Mouse (Mus musculus) liver, embryonic 12.5 days (tissue): ENCODE data around the gene Msl1. TPM values are rescaled to one million over a fixed set of nuclear protein-coding genes. Genes with fewer than 3 reads are reported as not detected.

ENCODE experiments used
- ATAC-seq: fragments of 200-750 bp; cut with Nextera tagmentation; 2 replicates; pipeline ENCODE4 v1.8.0; 2017; ENCODE audit warnings: moderate number of reproducible peaks, mild to moderate bottlenecking, moderate library complexity
- H3K27ac ChIP-seq: fragments of 300-500 bp; sonication (generic); 2 replicates; pipeline ENCODE4 v1.5.1; 2016; ENCODE audit warnings: mild to moderate bottlenecking
- H3K27me3 ChIP-seq: fragments of 300-500 bp; sonication (generic); replicated peaks from 2 replicates; pipeline ENCODE4 v1.6.1; 2016; ENCODE audit warnings: mild to moderate bottlenecking, moderate library complexity
- H3K36me3 ChIP-seq: fragments of 300-500 bp; sonication (generic); 2 replicates; pipeline ENCODE4 v1.6.1; 2016; ENCODE audit warnings: mild to moderate bottlenecking, moderate library complexity
- H3K4me1 ChIP-seq: fragments of 300-500 bp; sonication (generic); 2 replicates; pipeline ENCODE4 v1.6.1; 2016
- H3K4me2 ChIP-seq: fragments of 300-500 bp; sonication (generic); 2 replicates; pipeline ENCODE4 v1.6.1; 2016; ENCODE audit warnings: mild to moderate bottlenecking, moderate library complexity
- H3K4me3 ChIP-seq: fragments of 300-500 bp; sonication (generic); 2 replicates; pipeline ENCODE4 v1.5.1; 2016; ENCODE audit warnings: mild to moderate bottlenecking, moderate library complexity
- H3K9ac ChIP-seq: fragments of 300-500 bp; sonication (generic); 2 replicates; pipeline ENCODE4 v1.6.1; 2016; ENCODE audit warnings: mild to moderate bottlenecking, moderate library complexity
- H3K9me3 ChIP-seq: fragments of 300-500 bp; sonication (generic); replicated peaks from 2 replicates; pipeline ENCODE4 v1.6.1; 2016; ENCODE audit warnings: mild to moderate bottlenecking, moderate library complexity
- WGBS: fragments of 180-500 bp; shearing (Covaris S2); methylation state at CpG from one replicate; pipeline ENCODE4 v1.1.7; 2016; ENCODE audit not compliant: insufficient replicate concordance; 5-methylcytosine and 5-hydroxymethylcytosine counted together
- polyA plus RNA-seq: library from polyadenylated mRNA; unstranded; fragments of >200 nt; fragmentation: Nextera tagmentation; extraction: Ambion mirVana; gene quantifications from 2 replicates; pipeline ENCODE4 v1.2.1, GENCODE M21; 2016

Gene Msl1
- polyA plus RNA-seq, 1 experiment from 2014 or later = 11.5 TPM

GRCm38 (mm10) chr11:98785214-98785613, 10.1 kb upstream of the Msl1 start:
- no peak overlapping the region for H3K9ac ChIP-seq
- H3K27me3 ChIP-seq = no peaks in the 10 kb centered on the region
- ATAC-seq = no peak
- no peaks in the 10 kb centered on the region for H3K36me3 ChIP-seq
- no peaks in the 10 kb centered on the region for H3K9me3 ChIP-seq
- H3K4me3 ChIP-seq = no peak overlapping the region
- H3K4me2 ChIP-seq = no peak overlapping the region
- peak overlapping the region; percentile 66 for H3K27ac ChIP-seq
- WGBS = 63% methylated on average over 10 of the region's 10 CpGs
- peaks cover 86% of the 10 kb centered on the region for H3K4me1 ChIP-seq

- H3K4me2 ChIP-seq = peak overlapping the region; percentile 60
- 6% methylated on average over 12 of the region's 12 CpGs for WGBS
- no peaks in the 10 kb centered on the region for H3K36me3 ChIP-seq
- no peaks in the 10 kb centered on the region for H3K9me3 ChIP-seq
- ATAC-seq = no peak
- no peaks in the 10 kb centered on the region for H3K27me3 ChIP-seq
- H3K9ac ChIP-seq = no peak overlapping the region; the same call in 1 of the 2 replicates
- 0 out of 2 replicates have a peak overlapping the region, but pooled peaks have one; percentile 18 for H3K4me3 ChIP-seq
- peaks cover 92% of the 10 kb centered on the region for H3K4me1 ChIP-seq
- peak overlapping the region; percentile 66 for H3K27ac ChIP-seq
Observed at GRCm38 (mm10) chr11:98785772-98786281, 9.5 kb upstream of the Msl1 start.

- ATAC-seq = peak; percentile 35
- H3K36me3 ChIP-seq = no peaks in the 10 kb centered on the region
- H3K27ac ChIP-seq = peak overlapping the region; percentile 66
- no peaks in the 10 kb centered on the region for H3K27me3 ChIP-seq
- peak overlapping the region; percentile 32 for H3K9ac ChIP-seq
- WGBS = 3% methylated on average over 14 of the region's 15 CpGs
- peaks cover 97% of the 10 kb centered on the region for H3K4me1 ChIP-seq
- H3K9me3 ChIP-seq = no peaks in the 10 kb centered on the region
- peak overlapping the region; percentile 60 for H3K4me2 ChIP-seq
- H3K4me3 ChIP-seq = peak overlapping the region; percentile 18
Observed at GRCm38 (mm10) chr11:98786359-98787214, 8.7 kb upstream of the Msl1 start.

DNA sequence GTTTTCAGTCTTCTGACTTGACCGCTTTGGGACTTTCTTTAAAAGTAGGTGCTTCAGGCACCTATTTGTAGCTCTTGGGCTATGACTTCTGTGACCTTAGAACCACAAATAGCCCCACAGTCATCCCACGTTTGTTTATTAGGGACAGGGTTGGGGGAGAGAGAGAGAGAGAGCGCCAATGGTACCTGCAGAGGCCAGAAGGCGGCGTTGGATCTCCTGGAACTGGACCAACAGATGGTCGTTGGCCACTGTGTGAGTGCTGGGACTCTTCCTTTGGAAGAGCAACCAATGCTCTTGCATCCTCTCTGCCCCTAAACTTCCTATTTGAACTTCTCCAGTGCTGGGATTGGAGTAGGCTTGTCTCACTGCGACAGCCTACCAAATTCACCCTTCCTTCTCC, 8.1 kb upstream of the Msl1 start:
- peak overlapping the region; percentile 60; the same call in 1 of the 2 replicates for H3K4me2 ChIP-seq
- 33% methylated on average over 7 of the region's 7 CpGs for WGBS

DNA sequence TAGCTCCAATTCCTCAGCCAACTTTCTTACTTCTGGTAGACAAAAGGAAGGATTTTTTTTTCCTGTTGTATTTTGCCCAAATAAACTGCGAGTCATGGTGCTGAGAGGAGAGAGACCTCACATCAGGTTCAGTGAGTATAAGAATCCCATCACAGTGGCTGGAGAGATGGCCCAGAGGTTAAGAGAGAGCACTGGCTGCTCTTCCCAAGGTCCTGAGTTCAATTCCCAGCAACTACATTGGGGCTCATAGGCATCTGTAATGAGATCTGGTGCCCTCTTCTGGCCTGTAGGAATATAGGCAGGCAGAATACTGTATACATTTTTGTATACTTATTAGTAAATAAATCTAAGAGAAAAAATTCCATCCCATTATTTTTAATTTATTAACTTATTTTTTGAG, 7.6 kb upstream of the Msl1 start:
- WGBS = 94% methylated on average over 1 of the region's 1 CpGs
- no peak for ATAC-seq
- peak overlapping the region; percentile 66; the same call in 1 of the 2 replicates for H3K27ac ChIP-seq

More for the DNA sequence above, 8.1 kb upstream of the Msl1 start:
- Histone ChIP-seq H3K4me3 (peak overlapping the region; percentile 18; the same call in 1 of the 2 replicates), H3K9ac (no peak overlapping the region), H3K36me3 (no peaks in the 10 kb centered on the region), H3K27me3 (no peaks in the 10 kb centered on the region), H3K27ac (peak overlapping the region; percentile 66), H3K9me3 (no peaks in the 10 kb centered on the region), H3K4me1 (peaks cover 97% of the 10 kb centered on the region)
- no peak for ATAC-seq

DNA sequence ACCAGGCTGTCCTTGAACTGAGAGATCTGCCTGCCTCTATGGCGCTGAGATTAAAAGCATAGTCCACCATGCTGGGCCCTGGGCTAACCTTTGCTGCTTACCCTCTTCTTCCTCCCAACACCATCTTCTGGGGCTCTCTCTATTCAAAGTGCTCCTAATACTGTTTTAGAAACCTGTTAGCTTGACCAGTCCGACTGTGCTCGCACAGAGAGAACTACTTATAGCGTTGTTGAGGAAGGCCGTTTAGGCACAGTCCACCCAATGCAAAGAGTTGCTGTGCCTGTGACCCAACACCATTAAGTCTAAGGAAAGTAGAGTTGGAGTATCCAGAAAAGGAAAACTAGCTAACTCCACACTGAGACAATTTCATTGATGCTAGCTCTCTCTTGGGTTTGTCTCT, 7.2 kb upstream of the Msl1 start:
- H3K4me1 ChIP-seq = peaks cover 92% of the 10 kb centered on the region
- no peaks in the 10 kb centered on the region for H3K27me3 ChIP-seq
- peak overlapping the region; percentile 66; the same call in 1 of the 2 replicates for H3K4me3 ChIP-seq
- peak overlapping the region; percentile 78; the same call in 1 of the 2 replicates for H3K9ac ChIP-seq
- 93% methylated on average over 5 of the region's 5 CpGs for WGBS
- no peaks in the 10 kb centered on the region for H3K9me3 ChIP-seq
- peak overlapping the region; percentile 78 for H3K27ac ChIP-seq
- peak overlapping the region; percentile 94 for H3K4me2 ChIP-seq
- ATAC-seq = no peak
- no peaks in the 10 kb centered on the region for H3K36me3 ChIP-seq

More for the DNA sequence above, 7.6 kb upstream of the Msl1 start:
- Histone ChIP-seq H3K4me2 (no peak overlapping the region), H3K9me3 (no peaks in the 10 kb centered on the region), H3K4me1 (peaks cover 97% of the 10 kb centered on the region), H3K36me3 (no peaks in the 10 kb centered on the region), H3K4me3 (no peak overlapping the region), H3K27me3 (no peaks in the 10 kb centered on the region), H3K9ac (no peak overlapping the region)

DNA sequence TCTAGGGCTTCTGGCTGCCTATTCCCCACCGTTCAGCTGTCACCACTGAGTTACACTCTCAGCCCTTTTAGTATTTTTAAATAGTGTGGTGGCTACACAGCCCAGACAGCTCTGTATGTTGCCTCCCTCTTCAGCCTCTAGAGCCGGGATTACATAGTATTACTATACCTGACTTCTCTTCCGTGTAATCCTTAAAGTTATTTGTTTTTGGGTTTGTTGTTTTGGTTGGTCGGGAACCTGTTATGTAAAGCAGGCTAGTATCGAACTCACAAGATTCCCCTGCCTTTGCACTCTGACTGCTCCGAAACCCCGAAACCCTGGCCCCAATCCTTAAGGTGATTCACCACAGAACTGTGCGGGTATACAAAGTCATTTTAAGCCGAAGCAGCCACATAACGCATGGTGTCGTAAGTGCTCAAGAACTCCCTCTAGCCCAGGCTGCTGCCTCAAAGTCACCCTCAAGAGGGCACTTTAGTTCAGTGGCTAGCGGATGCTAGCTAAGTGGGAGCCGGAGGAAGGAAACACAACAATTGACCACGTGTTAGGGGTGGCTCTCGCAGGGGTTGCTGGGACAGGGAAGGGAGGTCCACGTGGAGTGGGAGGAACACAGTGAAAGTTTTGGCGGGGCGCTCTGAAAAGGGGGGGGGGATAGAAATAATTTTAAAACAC, 6.6 kb upstream of the Msl1 start:
- Histone ChIP-seq H3K4me1 (peaks cover 90% of the 10 kb centered on the region), H3K27me3 (no peaks in the 10 kb centered on the region), H3K36me3 (no peaks in the 10 kb centered on the region), H3K9me3 (no peaks in the 10 kb centered on the region), H3K4me2 (peak overlapping the region; percentile 94), H3K9ac (peak overlapping the region; percentile 78), H3K27ac (peak overlapping the region; percentile 78), H3K4me3 (peak overlapping the region; percentile 66)
- ATAC-seq = peak; percentile 82
- 11% methylated on average over 17 of the region's 18 CpGs for whole genome bisulfite sequencing

DNA sequence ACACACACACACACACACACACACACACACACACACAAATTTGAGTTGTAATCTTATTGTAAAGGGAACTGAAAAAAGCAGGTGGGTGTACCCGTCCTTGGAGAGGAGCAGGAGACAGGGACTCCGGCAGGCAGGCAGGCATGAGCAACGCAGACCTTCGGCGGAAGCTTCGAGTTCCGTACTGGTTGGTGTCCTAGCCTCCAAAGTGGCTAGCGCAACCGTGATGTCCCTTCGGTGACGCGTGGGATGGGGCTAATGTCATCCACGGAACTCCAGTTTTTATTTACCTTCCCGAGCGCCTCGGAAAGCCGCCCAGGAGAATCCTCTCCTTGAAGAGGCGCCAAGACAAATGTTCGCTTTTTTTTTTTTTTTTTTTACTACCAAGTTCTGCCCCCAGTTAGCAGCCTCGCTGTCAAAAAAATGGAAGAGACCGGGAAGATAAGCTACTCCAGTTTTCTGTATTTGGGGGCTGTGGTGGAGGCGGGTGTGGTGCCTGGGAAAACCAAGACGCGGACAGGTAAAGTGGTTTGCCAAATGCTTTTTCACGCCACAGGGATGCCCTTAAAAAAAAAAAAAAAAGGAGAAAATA, 6.0 kb upstream of the Msl1 start:
- Histone ChIP-seq H3K27me3 (no peaks in the 10 kb centered on the region), H3K9ac (peak overlapping the region; percentile 78), H3K4me1 (peaks cover 90% of the 10 kb centered on the region), H3K4me2 (peak overlapping the region; percentile 94), H3K27ac (peak overlapping the region; percentile 78), H3K4me3 (peak overlapping the region; percentile 66), H3K9me3 (no peaks in the 10 kb centered on the region), H3K36me3 (no peaks in the 10 kb centered on the region)
- WGBS = 1% methylated on average over 25 of the region's 25 CpGs
- ATAC-seq = peak; percentile 33; the same call in 1 of the 2 replicates

DNA sequence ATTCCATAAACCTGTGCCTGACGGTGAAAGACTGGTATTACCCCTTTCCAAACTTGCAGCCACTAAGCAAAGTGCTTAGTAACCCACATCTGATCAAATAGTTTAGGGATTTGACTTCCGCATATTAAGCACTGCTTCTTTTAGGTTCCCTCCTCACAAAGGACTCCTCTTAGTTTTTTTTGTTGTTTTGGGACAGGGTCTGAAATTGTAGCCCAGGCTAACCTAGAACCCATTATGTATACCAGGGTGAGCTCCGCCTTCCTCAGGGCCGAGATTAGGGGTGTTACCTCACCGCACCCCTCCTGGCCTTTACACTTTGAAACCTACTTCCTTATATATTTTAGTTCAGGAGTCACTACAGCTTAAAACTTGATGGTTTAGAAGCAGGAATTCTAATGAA, 5.5 kb upstream of the Msl1 start:
- WGBS = 23% methylated on average over 5 of the region's 5 CpGs
- H3K36me3 ChIP-seq = no peaks in the 10 kb centered on the region
- H3K27ac ChIP-seq = no peak overlapping the region
- H3K4me1 ChIP-seq = peaks cover 89% of the 10 kb centered on the region
- peak overlapping the region; percentile 66 for H3K4me3 ChIP-seq
- no peak for ATAC-seq
- peak overlapping the region; percentile 94 for H3K4me2 ChIP-seq
- peak overlapping the region; percentile 78 for H3K9ac ChIP-seq
- H3K9me3 ChIP-seq = no peaks in the 10 kb centered on the region
- no peaks in the 10 kb centered on the region for H3K27me3 ChIP-seq

DNA sequence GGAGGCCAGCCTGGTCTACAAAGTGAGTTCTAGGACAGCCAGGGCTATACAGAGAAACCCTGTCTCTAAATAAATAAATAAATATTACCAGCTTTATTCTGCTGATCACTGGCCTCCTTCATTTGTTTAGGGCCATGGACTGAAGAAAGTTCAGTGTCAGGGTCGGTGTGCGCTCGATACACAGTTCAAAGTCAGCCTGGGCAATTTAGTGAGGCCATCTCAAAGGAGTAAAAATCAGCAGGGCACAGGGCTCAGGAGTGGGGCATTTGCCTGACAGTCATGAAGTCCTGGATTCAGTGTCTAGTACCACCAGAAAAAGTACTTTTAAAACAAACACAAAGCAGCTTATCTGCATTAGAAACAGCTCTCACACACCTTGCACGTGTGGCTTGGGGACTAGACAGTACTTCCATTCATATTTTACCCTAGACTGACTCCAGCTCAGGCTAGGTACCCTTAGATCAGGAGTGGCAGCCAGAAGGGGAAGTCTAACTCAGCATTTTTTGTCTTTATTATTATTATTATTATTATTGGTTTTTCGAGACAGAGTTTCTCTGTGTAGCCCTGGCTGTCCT, 4.6 kb upstream of the Msl1 start:
- 82% methylated on average over 5 of the region's 5 CpGs for WGBS
- H3K4me2 ChIP-seq = no peak overlapping the region
- H3K9ac ChIP-seq = no peak overlapping the region
- H3K4me1 ChIP-seq = peaks cover 80% of the 10 kb centered on the region
- no peak overlapping the region for H3K4me3 ChIP-seq
- no peak overlapping the region for H3K27ac ChIP-seq
- H3K27me3 ChIP-seq = no peaks in the 10 kb centered on the region
- no peaks in the 10 kb centered on the region for H3K9me3 ChIP-seq
- ATAC-seq = no peak
- H3K36me3 ChIP-seq = no peaks in the 10 kb centered on the region

DNA sequence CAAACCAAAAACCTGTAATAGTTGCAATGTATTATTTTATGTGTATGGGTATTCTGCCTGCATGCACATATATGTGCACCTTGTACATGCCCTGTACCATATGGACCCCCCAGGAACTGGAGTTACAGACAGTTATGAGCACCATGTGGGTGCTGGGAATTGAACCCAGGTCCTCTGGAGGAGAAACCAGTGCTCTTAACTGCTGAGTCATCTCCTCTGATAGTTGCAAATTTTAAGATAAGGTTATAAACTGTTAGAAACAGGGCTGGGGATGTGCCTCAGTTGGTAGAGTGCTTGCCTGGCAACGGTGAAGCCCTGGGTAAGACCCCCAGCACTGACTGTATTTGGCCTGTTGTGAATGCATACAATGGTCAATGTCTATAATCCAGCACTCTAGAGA, 3.9 kb upstream of the Msl1 start:
- H3K9me3 ChIP-seq = no peaks in the 10 kb centered on the region
- no peak overlapping the region for H3K27ac ChIP-seq
- H3K4me3 ChIP-seq = no peak overlapping the region
- H3K27me3 ChIP-seq = no peaks in the 10 kb centered on the region
- peaks cover 78% of the 10 kb centered on the region for H3K4me1 ChIP-seq
- 69% methylated on average over 1 of the region's 1 CpGs for WGBS
- no peak for ATAC-seq
- H3K36me3 ChIP-seq = no peaks in the 10 kb centered on the region
- H3K4me2 ChIP-seq = no peak overlapping the region
- no peak overlapping the region for H3K9ac ChIP-seq
